Mouse (Mus musculus) intestine, embryonic 16.5 days (tissue): ENCODE data around the gene Bod1l. TPM values are rescaled to one million over a fixed set of nuclear protein-coding genes. Genes with fewer than 3 reads are reported as not detected.

ENCODE experiments used
- microRNA-seq: library from miRNA; unstranded; fragments of <30 nt; microRNA quantifications from one replicate; pipeline ENCODE4, GENCODE M21; 2016
- polyA plus RNA-seq: library from polyadenylated mRNA; unstranded; fragments of >200 nt; fragmentation: Nextera tagmentation; extraction: Ambion mirVana; gene quantifications from 2 replicates; pipeline ENCODE4 v1.2.1, GENCODE M21; 2015

The Bod1l gene
- polyA plus RNA-seq, 1 experiment from 2014 or later, result 8.3 TPM

Small RNA genes within 50 kb of the gene (microRNA-seq; reads per million reads assigned to microRNA genes)
- gene Mir6414, result not detected

Other genes starting within 250 kb of the Bod1l start
- gene Rab28, start 136.2 kb downstream of the Bod1l start, polyA plus RNA-seq, result 41.9 and 49.6 TPM in 2 replicates
- 1.5 and 1.9 TPM in 2 replicates for gene Nkx3-2, start 79.8 kb downstream of the Bod1l start, polyA plus RNA-seq
- not detected in 2 replicates for gene Gm16223, start 223.6 kb upstream of the Bod1l start, polyA plus RNA-seq